Mouse (Mus musculus) bone marrow macrophage, adult 2 months (primary cell): ENCODE data around the gene E130309D02Rik. TPM values are rescaled to one million over a fixed set of nuclear protein-coding genes. Genes with fewer than 3 reads are reported as not detected.

Experiments used
- H3K27ac ChIP-seq: 2 replicates; pipeline ENCODE4 v1.5.1; 2012; ENCODE audit warnings: low read depth, low read length; ENCODE audit not compliant: insufficient read depth
- H3K4me1 ChIP-seq: 2 replicates; pipeline ENCODE4 v1.6.1; 2012; ENCODE audit warnings: low read length; ENCODE audit not compliant: control insufficient read depth, insufficient read depth
- H3K4me3 ChIP-seq: 2 replicates; pipeline ENCODE4 v1.5.1; 2012; ENCODE audit warnings: mild to moderate bottlenecking, low read length, moderate library complexity; ENCODE audit not compliant: insufficient read depth
- CTCF ChIP-seq: IDR thresholded peaks from 2 replicates; pipeline ENCODE4 v1.5.1; 2012; ENCODE audit warnings: low read depth, mild to moderate bottlenecking, low read length, moderate library complexity
- POLR2A ChIP-seq: IDR thresholded peaks from 2 replicates; pipeline ENCODE4 v1.6.1; 2012; ENCODE audit warnings: mild to moderate bottlenecking, low read depth, low read length, borderline replicate concordance
- polyA plus RNA-seq: library from polyadenylated mRNA; stranded (reverse); fragments of >200 nt; gene quantifications from 2 replicates; pipeline ENCODE4 v1.2.4, GENCODE M21; 2012; ENCODE audit not compliant: missing spikeins, insufficient read depth, insufficient read length

E130309D02Rik gene
- polyA plus RNA-seq, 1 experiment, result 14.3 TPM

DNA sequence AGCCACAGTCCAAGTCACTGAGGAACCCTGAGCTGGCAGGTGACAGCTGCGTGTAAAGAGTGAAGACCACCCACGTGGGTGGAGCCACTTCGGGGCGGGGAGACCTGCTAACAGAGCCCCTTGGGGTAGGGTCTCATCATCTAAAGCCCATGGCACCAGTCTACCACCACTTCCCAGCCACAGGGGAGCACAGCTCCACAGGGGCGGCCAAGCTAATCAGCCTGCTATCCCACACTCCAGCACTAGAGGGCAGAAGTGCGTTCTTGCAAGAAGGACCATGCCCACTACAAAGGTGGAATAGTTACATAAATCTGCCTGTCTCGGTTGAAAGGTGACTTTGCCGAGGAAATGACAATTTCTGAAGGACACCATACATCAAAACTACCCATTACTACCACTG lies 3.3 kb downstream of the E130309D02Rik start:
- peaks cover 11% of the 10 kb centered on the region for H3K4me1 ChIP-seq
- no peak overlapping the region for H3K4me3 ChIP-seq
- TF ChIP-seq POLR2A (no peak), CTCF (peak; percentile 54)
- no peak overlapping the region for H3K27ac ChIP-seq

DNA sequence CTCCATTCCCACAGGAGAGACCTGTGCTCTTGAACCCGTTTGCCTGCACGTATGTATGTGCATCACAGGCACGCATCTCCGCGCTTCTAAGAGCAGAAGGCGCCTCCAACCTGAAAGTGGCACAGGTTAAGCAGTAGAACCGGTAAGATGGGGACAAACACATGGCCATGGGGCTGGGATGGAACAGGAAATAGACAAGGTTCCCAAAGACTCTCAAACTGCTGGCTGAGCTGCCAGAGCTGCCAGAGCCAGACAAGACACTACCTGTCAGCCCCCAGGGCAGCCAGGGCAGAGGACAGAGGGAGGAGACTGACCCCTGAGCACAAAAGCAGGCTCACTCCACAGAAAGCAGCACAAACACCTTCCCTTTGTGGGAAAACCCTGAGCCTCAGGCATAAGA lies 5.2 kb downstream of the E130309D02Rik start:
- no peak overlapping the region for H3K4me3 ChIP-seq
- no peak overlapping the region for H3K27ac ChIP-seq
- TF ChIP-seq POLR2A, result no peak
- TF ChIP-seq CTCF, result no peak
- peaks cover 8% of the 10 kb centered on the region for H3K4me1 ChIP-seq

DNA sequence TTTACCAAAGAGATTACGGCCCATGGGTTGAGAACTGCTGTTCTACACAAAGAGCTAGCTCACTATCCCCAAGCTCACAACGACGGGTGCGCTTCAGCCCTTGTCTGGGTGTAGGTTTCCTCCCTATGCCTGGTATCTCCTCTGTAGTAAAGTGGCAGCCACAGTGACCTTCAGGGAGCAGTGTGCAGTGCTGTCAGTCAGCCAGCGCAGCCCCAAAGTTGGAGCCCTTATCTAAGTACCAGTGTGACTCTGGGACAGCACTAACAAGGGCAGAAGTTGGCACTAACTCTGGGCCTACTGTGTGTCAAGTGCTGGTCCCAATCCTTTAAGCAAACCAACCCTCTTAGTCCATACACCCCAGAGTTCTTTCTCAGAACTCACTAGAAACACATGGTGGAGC lies 6.3 kb downstream of the E130309D02Rik start:
- H3K4me3 ChIP-seq, result no peak overlapping the region
- peaks cover 8% of the 10 kb centered on the region for H3K4me1 ChIP-seq
- TF ChIP-seq POLR2A (no peak), CTCF (no peak)
- H3K27ac ChIP-seq, result no peak overlapping the region

DNA sequence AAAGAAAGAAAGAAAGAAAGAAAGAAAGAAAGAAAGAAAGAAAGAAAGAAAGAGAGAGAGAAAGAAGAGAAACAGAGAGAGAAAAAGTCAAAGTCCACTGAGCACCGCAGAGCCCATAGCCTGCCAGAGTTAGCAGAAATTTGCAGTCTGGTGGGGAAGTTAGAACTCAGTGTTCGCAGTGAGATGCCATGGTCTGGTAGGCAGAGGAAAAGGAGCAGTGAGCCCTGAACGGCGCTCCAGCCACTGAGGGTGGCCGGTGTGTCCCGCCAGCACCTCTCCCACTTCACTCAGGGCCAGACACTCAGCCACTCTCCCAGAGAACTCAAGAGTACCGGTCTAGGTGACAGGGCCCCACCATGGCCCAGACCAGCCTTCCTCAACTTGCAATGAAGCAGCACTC lies 10.9 kb downstream of the E130309D02Rik start:
- Histone ChIP-seq H3K4me3 (no peak overlapping the region), H3K27ac (no peak overlapping the region), H3K4me1 (no peaks in the 10 kb centered on the region)
- TF ChIP-seq POLR2A, result no peak
- TF ChIP-seq CTCF, result no peak

GRCm38 (mm10) chr5:143301296-143301695 lies 13.9 kb downstream of the E130309D02Rik start:
- TF ChIP-seq POLR2A (no peak), CTCF (peak; percentile 32; the same call in 1 of the 2 replicates)

DNA sequence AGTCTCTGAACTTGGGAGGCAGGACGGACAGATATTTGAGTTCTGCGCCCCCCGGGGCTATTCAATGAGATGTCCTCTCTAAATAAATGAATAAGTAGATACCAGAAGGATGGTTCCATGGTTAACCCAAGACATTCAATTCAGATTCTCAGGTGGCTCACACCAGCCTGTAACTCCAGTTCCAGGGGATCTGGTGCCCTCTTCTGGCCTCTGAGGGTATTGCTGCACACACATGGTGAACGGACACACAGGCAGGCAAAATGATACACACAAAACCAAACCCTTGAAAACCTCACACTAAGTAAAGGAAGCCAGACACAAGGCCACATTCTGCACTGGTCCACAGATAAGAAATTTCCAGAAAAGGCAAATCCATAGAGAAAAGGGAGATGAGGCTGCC lies 15.5 kb downstream of the E130309D02Rik start:
- H3K4me1 ChIP-seq, result no peaks in the 10 kb centered on the region
- no peak overlapping the region for H3K4me3 ChIP-seq
- no peak overlapping the region for H3K27ac ChIP-seq
- TF ChIP-seq POLR2A (no peak), CTCF (peak; percentile 60)

More at GRCm38 (mm10) chr5:143301296-143301695, 13.9 kb downstream of the E130309D02Rik start:
- Histone ChIP-seq H3K4me1 (no peaks in the 10 kb centered on the region), H3K27ac (no peak overlapping the region), H3K4me3 (no peak overlapping the region)

GRCm38 (mm10) chr5:143298391-143298790 lies 16.8 kb downstream of the E130309D02Rik start:
- Histone ChIP-seq H3K4me1 (no peaks in the 10 kb centered on the region), H3K4me3 (no peak overlapping the region), H3K27ac (no peak overlapping the region)
- peak; percentile 47; the same call in 1 of the 2 replicates for TF ChIP-seq CTCF
- no peak for TF ChIP-seq POLR2A

DNA sequence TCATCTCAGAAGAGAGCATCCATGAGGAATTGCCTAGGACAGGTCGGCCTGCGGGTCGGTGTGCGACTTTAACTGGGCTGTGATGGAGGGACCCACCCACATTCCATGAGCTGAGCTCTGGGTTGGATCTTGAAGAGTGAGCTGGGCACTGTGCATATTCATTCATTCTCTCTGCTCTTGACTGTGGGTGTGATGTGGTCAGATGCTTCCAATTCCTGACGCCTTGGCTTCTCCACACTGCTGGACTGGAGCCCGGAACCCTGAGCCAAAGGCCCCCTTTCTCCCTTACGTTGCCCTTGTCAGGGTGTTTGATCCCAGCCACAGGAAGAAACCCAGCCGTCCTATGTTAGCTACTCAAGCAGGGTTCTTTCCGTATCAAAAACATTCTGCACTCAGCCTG lies 17.2 kb downstream of the E130309D02Rik start:
- no peak overlapping the region for H3K27ac ChIP-seq
- H3K4me1 ChIP-seq, result no peaks in the 10 kb centered on the region
- no peak overlapping the region for H3K4me3 ChIP-seq
- no peak for TF ChIP-seq CTCF
- TF ChIP-seq POLR2A, result no peak

GRCm38 (mm10) chr5:143295330-143295729 lies 19.8 kb downstream of the E130309D02Rik start:
- Histone ChIP-seq H3K27ac (no peak overlapping the region), H3K4me3 (no peak overlapping the region), H3K4me1 (no peaks in the 10 kb centered on the region)
- TF ChIP-seq CTCF (no peak), POLR2A (no peak)

DNA sequence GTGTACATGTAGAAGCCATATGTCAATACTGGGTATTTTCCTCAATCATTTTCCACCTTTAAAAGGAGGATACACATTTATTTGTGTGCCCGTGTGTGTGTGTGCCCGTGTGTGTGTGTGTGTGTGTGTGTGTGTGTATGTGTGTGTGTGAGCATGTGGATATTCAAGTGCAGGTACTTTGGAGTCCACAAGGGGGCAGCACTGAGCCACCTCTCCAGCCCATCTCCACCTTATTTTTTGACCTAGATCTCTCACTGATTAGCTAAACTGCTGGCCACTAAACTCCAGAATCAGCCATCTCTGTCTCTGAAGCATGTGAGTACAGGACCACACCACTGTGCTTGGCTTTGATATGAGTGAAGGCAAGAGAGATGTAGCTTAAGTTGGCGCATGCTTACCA lies 20.3 kb downstream of the E130309D02Rik start:
- H3K4me1 ChIP-seq, result no peaks in the 10 kb centered on the region
- TF ChIP-seq CTCF, result peak; percentile 43
- no peak for TF ChIP-seq POLR2A
- no peak overlapping the region for H3K27ac ChIP-seq
- H3K4me3 ChIP-seq, result no peak overlapping the region

- H3K4me3 ChIP-seq, result no peak within 1 kb of the TSS
- peaks cover 6% of the 10 kb centered on the region for H3K4me1 ChIP-seq
- no peak for TF ChIP-seq POLR2A
- TF ChIP-seq CTCF, result no peak
- H3K27ac ChIP-seq, result no peak within 1 kb of the TSS
These were observed 21.8 kb downstream of the E130309D02Rik start, which contains the start of gene Zfp853 for GRCm38 (mm10) chr5:143293404-143293803. Zfp853 (minus strand) TSS chr5:143293623.
